Mouse (Mus musculus) bone marrow, adult 2 months (tissue): ENCODE measurements around the gene Tmem108. TPM values are rescaled to one million over a fixed set of nuclear protein-coding genes. Genes with fewer than 3 reads are reported as not detected.

Experiments
- H3K27ac ChIP-seq: fragments of 200-500 bp; 2 replicates; pipeline ENCODE4 v1.5.1; 2012; ENCODE audit warnings: low read depth, mild to moderate bottlenecking, control low read depth, inconsistent platforms, low read length; ENCODE audit not compliant: control insufficient read depth, poor library complexity, insufficient read depth
- H3K4me1 ChIP-seq: fragments of 200-500 bp; 2 replicates; pipeline ENCODE4 v1.6.1; 2011; ENCODE audit warnings: low read length; ENCODE audit not compliant: control insufficient read depth, insufficient read depth
- H3K4me3 ChIP-seq: fragments of 200-500 bp; replicated peaks from 2 replicates; pipeline ENCODE3; 2011; ENCODE audit warnings: mild to moderate bottlenecking, low read depth, low read length, control low read depth; ENCODE audit not compliant: control insufficient read depth
- CTCF ChIP-seq: fragments of 200-500 bp; IDR thresholded peaks from 2 replicates; pipeline ENCODE4 v1.5.1; 2011; ENCODE audit warnings: low read length, control low read depth; ENCODE audit not compliant: control insufficient read depth, insufficient read depth
- POLR2A ChIP-seq: fragments of 200-500 bp; IDR thresholded peaks from 2 replicates; pipeline ENCODE4 v1.6.1; 2011; ENCODE audit warnings: low read depth, mild to moderate bottlenecking, control low read depth, low read length, borderline replicate concordance; ENCODE audit not compliant: control insufficient read depth
- WGBS: fragments of 180-500 bp; shearing (Covaris S2); methylation state at CpG from one replicate; pipeline ENCODE4 v1.1.7; 2018; 5-methylcytosine and 5-hydroxymethylcytosine counted together
- polyA plus RNA-seq: library from polyadenylated mRNA; stranded (reverse); fragments of >200 nt; gene quantifications from 2 replicates; pipeline ENCODE4 v1.2.4, GENCODE M21; 2011; ENCODE audit warnings: low replicate concordance; ENCODE audit not compliant: missing spikeins, insufficient read depth, insufficient read length

The Tmem108 gene
- polyA plus RNA-seq, 1 experiment = 3.3 TPM

DNA sequence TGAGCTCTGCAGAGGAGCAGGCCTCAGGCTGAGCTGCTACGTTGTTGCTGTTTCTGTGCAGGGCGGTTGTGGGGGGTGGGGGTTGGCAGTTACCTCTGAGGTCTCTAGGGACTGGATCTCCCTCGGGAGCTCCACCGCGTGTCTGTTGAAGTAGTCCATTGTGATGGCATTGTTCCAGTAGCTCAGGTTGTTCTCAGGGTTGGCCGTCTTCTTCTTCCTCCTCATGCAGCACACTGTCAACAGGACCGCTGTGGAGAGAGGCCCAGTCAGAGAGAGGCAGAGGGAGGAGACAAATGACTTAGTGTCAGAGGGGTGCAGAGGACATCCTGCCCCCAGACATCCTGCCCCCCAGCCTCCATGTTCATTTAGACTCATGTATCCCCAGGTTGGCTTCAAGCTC is 272.5 kb downstream of the Tmem108 start:
- TF ChIP-seq POLR2A = no peak
- TF ChIP-seq CTCF = no peak
- Histone ChIP-seq H3K27ac (peak overlapping the region; percentile 35), H3K4me3 (peak overlapping the region; percentile 20), H3K4me1 (peaks cover 6% of the 10 kb centered on the region; the same call in 1 of the 2 replicates)
- 47% methylated on average over 7 of the region's 7 CpGs for WGBS

- 13% methylated on average over 6 of the region's 6 CpGs for WGBS
- Histone ChIP-seq H3K4me1 (peaks cover 6% of the 10 kb centered on the region; the same call in 1 of the 2 replicates), H3K27ac (no peak overlapping the region), H3K4me3 (no peak overlapping the region)
- no peak for TF ChIP-seq CTCF
- TF ChIP-seq POLR2A = no peak
Observed at GRCm38 (mm10) chr9:103486262-103486661, 275.4 kb downstream of the Tmem108 start.

DNA sequence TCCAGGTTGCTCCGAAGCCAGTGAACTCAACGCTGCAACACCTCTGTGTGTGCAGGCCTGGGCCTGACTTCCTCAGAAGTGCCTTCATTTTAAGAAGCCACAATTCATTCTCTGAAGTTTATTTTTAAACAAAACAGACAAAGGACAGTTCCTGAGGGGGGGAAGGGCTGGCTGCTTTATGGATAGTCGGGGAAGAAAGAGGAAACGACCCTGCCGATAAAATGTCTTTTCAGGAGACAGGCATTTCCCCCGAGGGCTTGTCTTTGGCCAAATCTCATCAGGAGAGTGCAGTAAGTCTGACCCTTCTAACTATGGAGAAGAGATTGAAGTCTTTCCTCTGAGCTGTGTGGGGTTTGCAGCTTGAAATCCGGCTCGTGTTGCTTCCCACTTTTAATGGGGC is 276.0 kb downstream of the Tmem108 start:
- 2% methylated on average over 8 of the region's 8 CpGs for WGBS
- peaks cover 6% of the 10 kb centered on the region; the same call in 1 of the 2 replicates for H3K4me1 ChIP-seq

DNA sequence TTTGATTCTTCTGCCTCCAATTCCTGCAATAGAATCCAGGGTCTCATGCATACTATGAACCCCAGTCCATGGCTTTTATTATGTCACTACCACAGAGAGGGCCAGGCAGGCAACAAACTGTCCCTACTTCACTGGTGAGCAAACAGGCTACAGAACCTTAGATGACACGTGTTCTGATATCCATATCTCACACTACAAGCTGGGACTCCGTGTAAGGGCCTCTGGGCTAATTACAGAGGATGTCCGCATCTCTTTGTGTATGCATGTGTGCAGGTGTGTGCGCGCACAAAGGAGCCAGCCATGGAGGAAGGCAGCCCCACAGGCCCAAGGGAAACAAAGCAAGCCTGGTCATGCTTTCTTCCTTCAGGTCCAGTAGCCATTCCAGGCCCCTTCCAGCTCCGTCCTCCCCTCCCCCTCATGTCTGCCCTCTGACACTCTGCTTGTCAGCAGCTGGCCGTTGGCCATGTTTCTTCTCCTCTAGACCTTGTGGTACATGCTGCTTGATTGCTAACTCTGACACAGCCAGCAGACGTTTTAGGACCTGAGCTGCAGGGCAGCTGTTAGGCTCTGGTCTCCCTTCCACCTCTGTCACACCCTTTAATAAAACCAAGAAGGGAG is 280.9 kb downstream of the Tmem108 start:
- TF ChIP-seq POLR2A (no peak), CTCF (no peak)
- Histone ChIP-seq H3K27ac (no peak overlapping the region), H3K4me1 (no peaks in the 10 kb centered on the region; the same call in 1 of the 2 replicates), H3K4me3 (no peak overlapping the region)
- 63% methylated on average over 8 of the region's 8 CpGs for WGBS

More for the DNA sequence above, 276.0 kb downstream of the Tmem108 start:
- Histone ChIP-seq H3K4me3 (no peak overlapping the region), H3K27ac (no peak overlapping the region)
- TF ChIP-seq POLR2A (no peak), CTCF (no peak)

DNA sequence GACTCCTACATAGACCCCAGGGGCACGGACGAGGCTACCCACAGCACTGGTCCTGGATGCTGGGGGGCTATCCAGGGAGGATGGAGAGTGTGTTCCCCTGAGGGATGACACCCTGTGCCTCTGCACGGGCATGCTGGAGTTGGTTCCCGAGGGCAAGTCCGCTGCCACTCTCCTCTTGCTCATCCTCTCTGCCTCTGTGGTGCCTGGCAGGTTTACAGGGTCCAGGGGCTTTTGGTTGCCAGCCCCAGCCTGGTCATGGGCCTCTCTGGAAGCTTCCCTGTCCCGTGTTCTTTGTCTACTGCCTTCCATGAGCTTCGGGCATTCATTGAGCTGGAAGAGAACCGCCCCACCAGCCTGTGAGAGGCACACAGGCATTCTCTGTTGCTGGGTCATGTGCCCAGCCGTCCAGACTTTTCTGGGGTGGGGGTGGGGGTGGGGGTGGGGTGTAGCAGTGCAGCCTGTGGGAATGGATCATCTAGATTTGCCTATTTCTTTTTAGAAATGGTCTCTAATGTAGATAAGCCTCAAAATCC is 281.5 kb downstream of the Tmem108 start, which contains the start of gene Bfsp2:
Gene Bfsp2 (minus strand): TSS at position 377 of the 533 bp plus-strand sequence.
- no peaks in the 10 kb centered on the region; the same call in 1 of the 2 replicates for H3K4me1 ChIP-seq
- H3K27ac ChIP-seq = no peak within 1 kb of the TSS
- WGBS = 75% methylated on average over 9 of the region's 9 CpGs
- no peak for TF ChIP-seq POLR2A
- TF ChIP-seq CTCF = no peak
- H3K4me3 ChIP-seq = no peak within 1 kb of the TSS

DNA sequence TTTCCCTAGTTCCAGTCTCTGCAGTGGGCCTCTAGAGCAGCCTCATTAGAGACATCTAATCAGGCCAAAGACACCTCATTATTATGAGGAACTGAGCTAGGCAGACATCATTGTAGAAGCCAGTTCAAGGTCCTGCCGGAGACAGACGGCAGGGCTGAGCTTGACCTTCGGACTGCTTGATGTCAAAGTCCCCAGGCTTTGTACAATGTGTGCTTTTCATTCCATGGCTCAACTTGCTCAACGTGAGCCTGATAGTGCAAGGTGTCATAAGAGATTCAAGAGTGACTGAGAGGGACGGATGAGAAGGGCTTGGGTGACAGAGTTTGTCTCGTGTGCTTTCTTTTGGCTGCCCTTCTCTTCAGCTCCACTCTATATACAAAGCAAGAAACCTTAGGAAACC is 286.2 kb downstream of the Tmem108 start:
- Histone ChIP-seq H3K4me1 (no peaks in the 10 kb centered on the region; the same call in none of the 2 replicates), H3K4me3 (no peak overlapping the region), H3K27ac (no peak overlapping the region)
- WGBS = 79% methylated on average over 6 of the region's 6 CpGs
- TF ChIP-seq POLR2A (no peak), CTCF (no peak)

DNA sequence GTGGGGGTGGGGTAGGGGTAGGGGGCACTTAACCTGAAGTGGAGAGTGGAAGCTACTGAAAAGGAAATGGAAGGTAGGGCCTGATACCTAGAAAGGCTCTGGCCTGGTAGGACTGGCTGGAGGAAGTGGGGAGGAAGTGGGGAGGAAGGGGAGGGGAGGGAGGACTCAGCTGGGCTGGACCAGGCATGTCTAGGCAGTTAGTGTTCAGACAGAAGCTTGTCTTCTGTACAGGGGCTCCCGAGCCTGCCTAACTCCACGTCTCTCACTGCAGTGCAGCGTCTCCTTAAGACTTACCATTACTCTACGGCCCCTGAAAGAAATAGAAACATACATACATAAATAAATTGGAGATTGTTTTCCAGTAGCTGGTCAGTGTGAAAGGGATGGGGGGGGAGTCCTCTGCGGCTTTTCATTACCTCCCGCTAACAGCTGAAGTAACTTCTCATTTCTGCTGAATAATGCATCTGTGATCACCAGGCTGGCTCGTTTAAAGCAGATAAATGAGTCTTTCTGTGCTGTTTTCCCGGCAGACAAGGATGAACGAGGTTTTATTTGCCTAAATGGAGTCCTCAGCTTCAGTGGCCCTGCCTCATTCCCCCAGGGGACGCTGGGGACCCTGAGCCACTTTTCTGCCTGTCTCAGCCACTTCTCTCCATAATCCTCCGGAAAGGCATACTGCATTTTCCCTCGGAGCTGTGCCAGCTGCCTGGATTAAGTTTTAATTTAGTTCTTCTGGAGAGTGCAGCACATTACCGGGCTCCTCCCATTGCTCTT is 287.5 kb downstream of the Tmem108 start:
- no peaks in the 10 kb centered on the region; the same call in none of the 2 replicates for H3K4me1 ChIP-seq
- WGBS = 2% methylated on average over 13 of the region's 13 CpGs
- H3K27ac ChIP-seq = no peak overlapping the region
- H3K4me3 ChIP-seq = no peak overlapping the region
- TF ChIP-seq POLR2A (no peak), CTCF (no peak)

GRCm38 (mm10) chr9:103471784-103472183 is 289.9 kb downstream of the Tmem108 start:
- no peak for TF ChIP-seq CTCF
- TF ChIP-seq POLR2A = no peak
- WGBS = 82% methylated on average over 11 of the region's 11 CpGs
- Histone ChIP-seq H3K4me3 (no peak overlapping the region), H3K27ac (no peak overlapping the region), H3K4me1 (no peaks in the 10 kb centered on the region; the same call in 1 of the 2 replicates)
